Comparison of ENCODE assay signal across 10 mouse cellular contexts in the genomic region with DNA sequence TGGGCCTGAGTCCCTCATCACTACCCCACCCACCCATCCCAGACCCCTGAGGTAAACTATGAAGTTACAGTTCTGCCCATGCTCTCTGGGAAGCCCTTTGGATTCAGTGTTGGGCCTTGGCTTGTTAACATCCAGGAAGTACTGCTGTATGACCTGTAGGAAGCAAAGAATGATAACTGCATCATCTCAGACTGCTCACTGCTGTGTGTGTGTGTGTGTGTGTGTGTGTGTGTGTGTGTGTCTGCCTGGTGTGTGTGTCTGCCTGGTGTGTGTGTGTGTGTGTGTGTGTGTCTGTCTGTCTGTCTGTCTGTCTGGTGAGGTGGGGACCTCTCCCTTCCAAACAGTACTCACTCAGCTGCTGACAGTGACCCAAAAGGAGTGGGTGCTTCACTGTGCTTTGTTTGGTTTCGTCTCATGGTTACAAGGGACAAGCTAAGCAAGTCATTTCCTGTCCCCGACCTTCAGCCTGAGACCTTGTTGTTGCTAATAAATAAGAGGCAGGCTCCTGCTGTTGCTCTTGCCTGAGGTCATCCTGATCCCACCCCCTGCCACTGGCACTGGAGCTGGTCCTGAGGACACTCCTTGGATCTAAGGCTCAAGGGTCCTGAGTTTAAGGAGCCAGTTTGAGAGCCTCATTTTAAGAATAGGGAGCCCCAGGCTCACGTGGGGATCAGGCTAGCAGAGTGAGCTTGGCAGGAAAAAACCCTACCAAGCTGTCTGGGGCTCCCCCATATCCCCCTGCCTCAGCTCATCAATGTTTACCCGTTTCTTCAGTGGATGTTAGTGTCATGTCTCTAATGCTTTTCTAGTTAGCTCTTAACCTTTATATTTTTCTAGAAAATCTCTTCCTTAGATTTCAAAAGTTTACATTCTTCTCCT. TPM values are rescaled to one million over a fixed set of nuclear protein-coding genes. Genes with fewer than 3 reads are reported as not detected.
A peak's percentile ranks its signal among the peaks of the same experiment; 100 is the strongest.
DNase-seq lines count a peak whose midpoint lies in the region; ATAC-seq and TF ChIP-seq lines count a peak whose summit lies in the region.
"Had no signal": no experiment of that assay in that cellular context is flagged by ENCODE, and none has a peak within 500 bp of the region (broad histone marks: within the 10 kb centered on the region; RNA-seq: fewer than 3 reads in every experiment).

No protein-coding gene starts in this region.

- H3K4me1 ChIP-seq in brown adipose tissue, adult 24 weeks (ENCODE audit: control insufficient read depth, insufficient read depth, insufficient read length, low read length) = peaks cover 36% of the 10 kb centered on the region
- peaks cover 13% of the 10 kb centered on the region; the same call in 1 of the 2 replicates for H3K4me1 ChIP-seq in intestine, embryonic 16.5 days (ENCODE audit: control insufficient read depth, insufficient read depth, low read length)
- peaks cover 18% of the 10 kb centered on the region; the same call in 1 of the 2 replicates for H3K4me1 ChIP-seq in thymus, adult 2 months (replicated peaks; ENCODE audit: control insufficient read depth, insufficient read depth, low read length)

- no peaks in the 10 kb centered on the region for H3K36me3 ChIP-seq in intestine, embryonic 16.5 days (ENCODE audit: control insufficient read depth, insufficient read depth, low read length)
- no peaks in the 10 kb centered on the region for H3K36me3 ChIP-seq in thymus, adult 2 months (ENCODE audit: control insufficient read depth, insufficient read depth, low read length)
- H3K36me3 ChIP-seq: stomach, embryonic 15.5 days had no signal

- TF ChIP-seq POLR2A in thymus, adult 2 months (IDR thresholded peaks at IDR 0.05; ENCODE audit: control insufficient read depth, extremely low read depth, insufficient read depth, low read length, poor library complexity) = no peak

- H3K27ac ChIP-seq in brown adipose tissue, adult 24 weeks (replicated peaks; ENCODE audit: low read depth, low read length) = peak overlapping the region; percentile 87
- H3K27ac ChIP-seq in intestine, embryonic 16.5 days (ENCODE audit: low read length) = peak overlapping the region; percentile 24; the same call in 1 of the 2 replicates
- H3K27ac ChIP-seq in thymus, adult 2 months (ENCODE audit: control insufficient read depth, insufficient read depth, low read length) = no peak overlapping the region; the same call in 1 of the 2 replicates
- H3K27ac ChIP-seq: stomach, embryonic 15.5 days had no signal

- TF ChIP-seq CTCF in thymus, adult 2 months (IDR thresholded peaks at IDR 0.05; ENCODE audit: borderline replicate concordance, control insufficient read depth, extremely low read depth, insufficient read depth, low read length, poor library complexity) = no peak

- no peak overlapping the region for H3K4me2 ChIP-seq in intestine, embryonic 16.5 days (ENCODE audit: low read depth, low read length)
- H3K4me2 ChIP-seq: stomach, embryonic 15.5 days had no signal

- H3K4me3 ChIP-seq in brown adipose tissue, adult 24 weeks (ENCODE audit: insufficient read depth, low read depth, low read length) = no peak overlapping the region
- H3K4me3 ChIP-seq in intestine, embryonic 16.5 days (ENCODE audit: low read length) = no peak overlapping the region
- no peak overlapping the region for H3K4me3 ChIP-seq in thymus, adult 2 months (ENCODE audit: control insufficient read depth, insufficient read depth, low read length)
- H3K4me3 ChIP-seq: stomach, embryonic 15.5 days had no signal

- peak; percentile 57 for ATAC-seq in intestine, embryonic 16.5 days

- WGBS in intestine, embryonic 16.5 days = 39% methylated on average over 4 of the region's 4 CpGs
- 32% methylated on average over 4 of the region's 4 CpGs for WGBS in thymus, adult 2 months

- peak overlapping the region; percentile 30; the same call in 1 of the 2 replicates for H3K9ac ChIP-seq in intestine, embryonic 16.5 days (ENCODE audit: low read depth, low read length)
- H3K9ac ChIP-seq: stomach, embryonic 15.5 days had no signal

- H3K9me3 ChIP-seq in intestine, embryonic 16.5 days (ENCODE audit: control insufficient read depth, low read length) = no peaks in the 10 kb centered on the region
- H3K9me3 ChIP-seq: stomach, embryonic 15.5 days had no signal

- H3K27me3 ChIP-seq in intestine, embryonic 16.5 days (replicated peaks; ENCODE audit: control insufficient read depth, insufficient read depth, low read length) = no peaks in the 10 kb centered on the region
- H3K27me3 ChIP-seq in thymus, adult 2 months (ENCODE audit: control insufficient read depth, insufficient read depth, low read length) = no peaks in the 10 kb centered on the region
- H3K27me3 ChIP-seq: stomach, embryonic 15.5 days had no signal

- DNase-seq in kidney, adult 11 months = peak; percentile 66
- no peak for DNase-seq in kidney, adult 18-20 months
- peak; percentile 91 for DNase-seq in lung, postnatal 25 days (ENCODE audit: low spot score)
- DNase-seq in retina, embryonic 14.5 days (ENCODE audit: low spot score) = no peak
- DNase-seq in thymus, postnatal 25 days = no peak
- DNase-seq in thymus, adult 2 months = no peak

RNA-seq across cellular contexts. Expression of a gene that starts 38.0 kb away (rescaled TPM):
- polyA plus RNA-seq in brown adipose tissue, adult 24 weeks (2012; ENCODE audit: insufficient read depth, insufficient read length, missing spikeins) = 5.7 and 7.6 TPM in 2 replicates
- 30.3 and 32.5 TPM in 2 replicates for polyA plus RNA-seq in intestine, embryonic 16.5 days (2015; fragmentation: Nextera tagmentation; extraction: Ambion mirVana)
- 12.4 and 14.3 TPM in 2 replicates for polyA plus RNA-seq in thymus, adult 2 months (2012; rRNA removed)

RNA-seq across cellular contexts. Expression of a gene that starts 49.5 kb away (rescaled TPM):
- not detected in 2 replicates for polyA plus RNA-seq in brown adipose tissue, adult 24 weeks (2012; ENCODE audit: insufficient read depth, insufficient read length, missing spikeins)
- polyA plus RNA-seq in intestine, embryonic 16.5 days (2015; fragmentation: Nextera tagmentation; extraction: Ambion mirVana) = not detected in 2 replicates
- 2.3 and 3.5 TPM in 2 replicates for polyA plus RNA-seq in thymus, adult 2 months (2012; rRNA removed)
- polyA plus RNA-seq: heart, embryonic 14.5 days; stomach, embryonic 15.5 days had no signal

Comparison
In these comparisons a context has a peak if more than half of its experiments do, and no peak if none do; other contexts are left out.
1. DNase-seq: peak in kidney, adult 11 months (single experiment) and lung, postnatal 25 days (single experiment); none in kidney, adult 18-20 months (single experiment), retina, embryonic 14.5 days (single experiment), thymus, postnatal 25 days (single experiment) and thymus, adult 2 months (single experiment).